Mouse (Mus musculus) kidney, embryonic 14.5 days (tissue): ENCODE measurements around the gene Gm47429. TPM values are rescaled to one million over a fixed set of nuclear protein-coding genes. Genes with fewer than 3 reads are reported as not detected.

Source experiments
- ATAC-seq: fragments of 200-750 bp; cut with Nextera tagmentation; 2 replicates; pipeline ENCODE4 v1.8.0; 2017; ENCODE audit warnings: moderate number of reproducible peaks, mild to moderate bottlenecking, moderate TSS enrichment, moderate library complexity; ENCODE audit not compliant: low FRiP score, low TSS enrichment
- H3K27ac ChIP-seq: fragments of 300-500 bp; sonication (generic); 2 replicates; pipeline ENCODE4 v1.5.1; 2014; ENCODE audit warnings: low read depth, mild to moderate bottlenecking, low read length, moderate library complexity, mixed read lengths
- H3K27me3 ChIP-seq: fragments of 300-500 bp; sonication (generic); 2 replicates; pipeline ENCODE4 v1.6.1; 2014; ENCODE audit warnings: mild to moderate bottlenecking, low read length; ENCODE audit not compliant: control insufficient read depth, insufficient read depth
- H3K36me3 ChIP-seq: fragments of 300-500 bp; sonication (generic); 2 replicates; pipeline ENCODE4 v1.6.1; 2014; ENCODE audit warnings: low read length, mixed read lengths; ENCODE audit not compliant: control insufficient read depth, insufficient read depth
- H3K4me1 ChIP-seq: fragments of 300-500 bp; sonication (generic); 2 replicates; pipeline ENCODE4 v1.6.1; 2014; ENCODE audit warnings: low read length, mixed read lengths; ENCODE audit not compliant: control insufficient read depth, insufficient read depth
- H3K4me2 ChIP-seq: fragments of 300-500 bp; sonication (generic); replicated peaks from 2 replicates; pipeline ENCODE4 v1.6.1; 2014; ENCODE audit warnings: low read depth, mild to moderate bottlenecking, low read length
- H3K4me3 ChIP-seq: fragments of 300-500 bp; sonication (generic); 2 replicates; pipeline ENCODE4 v1.5.1; 2014; ENCODE audit warnings: mild to moderate bottlenecking, low read length
- H3K9ac ChIP-seq: fragments of 300-500 bp; sonication (generic); 2 replicates; pipeline ENCODE4 v1.6.1; 2014; ENCODE audit warnings: low read depth, mild to moderate bottlenecking, low read length, moderate library complexity
- H3K9me3 ChIP-seq: fragments of 300-500 bp; sonication (generic); 2 replicates; pipeline ENCODE4 v1.6.1; 2016; ENCODE audit warnings: low read length; ENCODE audit not compliant: control insufficient read depth
- WGBS: fragments of 180-500 bp; shearing (Covaris S2); extraction: QIAGEN DNeasy Blood & Tissue Kit; methylation state at CpG from one replicate; pipeline ENCODE4 v1.1.7; 2014; 5-methylcytosine and 5-hydroxymethylcytosine counted together
- polyA plus RNA-seq: library from polyadenylated mRNA; unstranded; fragments of >200 nt; fragmentation: Nextera tagmentation; extraction: Ambion mirVana; gene quantifications from 2 replicates; pipeline ENCODE4 v1.2.1, GENCODE M21; 2014

Gene Gm47429
- polyA plus RNA-seq, 1 experiment from 2014 or later = not detected

DNA sequence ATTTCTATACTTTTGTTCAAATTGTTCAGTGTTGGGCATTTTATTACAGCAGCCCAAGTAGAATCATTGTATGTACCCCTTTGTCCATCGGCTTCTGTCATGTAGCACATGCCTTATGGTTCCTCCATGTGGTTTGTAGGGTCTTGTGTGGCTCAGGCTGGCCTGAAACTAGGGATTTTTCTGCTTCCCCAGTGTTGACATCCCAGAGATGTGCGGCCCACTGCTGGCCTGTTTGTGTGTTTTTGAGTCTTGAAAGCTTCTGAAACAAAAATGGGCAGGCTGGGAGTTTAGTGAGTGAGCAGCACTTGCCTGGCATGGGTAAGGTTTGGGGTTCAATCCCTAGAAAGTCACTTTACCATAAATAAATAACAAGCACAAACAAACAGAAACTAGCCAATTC lies 19.2 kb downstream of the Gm47429 start:
- WGBS = 81% methylated on average over 2 of the region's 2 CpGs
- peaks cover 58% of the 10 kb centered on the region for H3K36me3 ChIP-seq
- no peak overlapping the region for H3K4me3 ChIP-seq
- H3K9ac ChIP-seq = no peak overlapping the region
- no peaks in the 10 kb centered on the region for H3K4me1 ChIP-seq
- no peaks in the 10 kb centered on the region for H3K9me3 ChIP-seq
- no peaks in the 10 kb centered on the region for H3K27me3 ChIP-seq
- no peak overlapping the region for H3K4me2 ChIP-seq
- ATAC-seq = no peak
- no peak overlapping the region for H3K27ac ChIP-seq

DNA sequence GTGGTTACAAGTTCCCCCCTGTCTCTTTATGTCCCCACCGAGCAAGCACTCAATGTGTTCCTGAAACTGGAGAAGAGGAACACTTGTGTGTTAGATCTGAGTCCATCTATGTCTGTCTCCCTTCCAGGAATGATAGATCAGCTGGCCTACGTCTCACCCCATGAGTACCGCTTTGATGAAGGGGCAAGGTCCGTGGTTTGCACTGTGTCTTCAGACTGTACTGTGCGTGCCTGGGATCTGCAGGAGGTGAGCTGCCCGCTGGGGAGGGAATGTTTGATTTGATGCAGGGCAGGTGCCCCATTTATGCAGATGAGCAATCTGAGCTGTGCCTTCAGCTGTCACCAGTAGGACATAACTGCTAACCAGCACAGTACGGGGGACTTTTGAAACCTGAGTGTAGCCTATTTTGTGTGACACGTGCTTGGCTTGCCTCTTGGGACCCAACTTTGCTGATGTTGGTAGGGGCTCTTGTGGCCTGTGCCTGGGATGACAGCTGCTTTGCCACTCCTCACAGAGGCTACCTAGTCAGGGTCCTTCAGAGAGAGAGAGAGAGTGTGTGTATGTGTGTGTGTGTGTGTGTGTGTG lies 20.0 kb downstream of the Gm47429 start:
- ATAC-seq = 0 out of 2 replicates have a peak, but pooled peaks have one; percentile 8
- WGBS = 63% methylated on average over 8 of the region's 8 CpGs
- Histone ChIP-seq H3K4me3 (no peak overlapping the region), H3K27ac (no peak overlapping the region), H3K27me3 (no peaks in the 10 kb centered on the region), H3K9me3 (no peaks in the 10 kb centered on the region), H3K36me3 (peaks cover 52% of the 10 kb centered on the region), H3K9ac (no peak overlapping the region), H3K4me2 (no peak overlapping the region), H3K4me1 (0 out of 2 replicates have a peak, but pooled peaks cover 1% of the 10 kb centered on the region)

DNA sequence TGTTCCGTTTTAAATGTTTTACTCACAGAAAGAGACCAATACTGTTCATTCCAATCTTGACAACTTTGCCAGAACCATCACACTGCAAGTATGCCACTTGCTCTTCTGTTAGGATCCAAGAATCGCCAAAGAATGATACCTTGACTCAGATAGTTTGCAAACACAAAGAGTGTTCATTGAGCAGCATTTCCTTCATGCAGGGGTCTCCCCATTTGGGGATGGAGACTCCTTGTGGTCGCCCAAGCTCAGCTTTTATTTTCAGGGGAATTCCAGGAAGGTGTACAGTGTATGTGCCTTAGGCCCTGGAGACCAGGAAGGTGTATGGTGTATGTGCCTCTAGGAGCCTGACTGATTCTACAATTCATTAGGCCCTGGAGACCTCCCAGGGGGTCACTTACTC lies 25.3 kb downstream of the Gm47429 start:
- Histone ChIP-seq H3K27ac (peak overlapping the region; percentile 55; the same call in 1 of the 2 replicates), H3K27me3 (no peaks in the 10 kb centered on the region), H3K4me2 (peak overlapping the region; percentile 70), H3K4me3 (peak overlapping the region; percentile 91), H3K4me1 (0 out of 2 replicates have a peak, but pooled peaks cover 6% of the 10 kb centered on the region), H3K9ac (peak overlapping the region; percentile 79; the same call in 1 of the 2 replicates), H3K9me3 (no peaks in the 10 kb centered on the region), H3K36me3 (peaks cover 12% of the 10 kb centered on the region)
- ATAC-seq = peak; percentile 53; the same call in 1 of the 2 replicates
- 47% methylated on average over 3 of the region's 3 CpGs for WGBS

DNA sequence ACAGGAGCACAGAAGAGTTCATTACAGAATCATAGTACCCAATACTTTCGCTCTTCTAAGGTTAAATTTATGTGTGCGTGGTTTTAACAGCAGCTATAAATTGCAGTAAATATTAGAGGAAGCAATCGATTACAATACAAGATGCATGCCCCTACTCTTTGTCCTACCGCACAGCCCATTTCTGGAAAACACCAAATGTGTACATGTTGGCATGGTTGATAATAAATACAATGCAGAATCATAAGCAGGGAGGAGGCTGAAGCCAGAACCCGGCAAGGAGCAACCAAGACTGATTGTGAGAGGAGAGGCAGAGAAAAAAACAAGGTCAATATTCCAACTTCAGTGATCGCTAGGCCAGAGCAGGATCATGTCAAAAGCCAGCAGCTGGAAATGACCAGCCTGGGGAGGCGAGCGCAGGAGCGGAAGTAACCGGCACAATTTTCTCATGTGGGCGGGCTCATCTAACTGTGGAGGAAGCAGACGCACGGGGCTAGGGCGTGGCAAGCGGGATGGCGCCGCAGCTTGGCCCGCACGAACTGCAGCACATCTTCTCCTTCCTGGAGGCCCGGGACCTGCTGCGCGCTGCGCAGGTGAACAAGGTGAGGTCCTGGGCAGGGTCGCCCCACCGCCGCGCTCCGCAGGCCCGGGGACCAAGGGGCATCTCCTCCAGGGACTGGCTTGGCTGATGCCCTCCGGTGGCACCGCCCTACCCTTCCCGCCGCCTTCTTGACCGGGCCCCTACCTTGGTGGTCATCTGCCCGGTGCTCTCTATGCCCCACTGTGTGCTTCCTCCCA lies 26.1 kb downstream of the Gm47429 start, which contains the start of gene Fbxw17:
Fbxw17 (plus strand) TSS at position 476 of the 795 bp plus-strand sequence.
- peak within 1 kb of the TSS; percentile 79 for H3K9ac ChIP-seq
- peaks cover 4% of the 10 kb centered on the region for H3K36me3 ChIP-seq
- peak within 1 kb of the TSS; percentile 91 for H3K4me3 ChIP-seq
- H3K4me2 ChIP-seq = peak within 1 kb of the TSS; percentile 70
- peak within 1 kb of the TSS; percentile 55; the same call in 1 of the 2 replicates for H3K27ac ChIP-seq
- no peaks in the 10 kb centered on the region for H3K9me3 ChIP-seq
- ATAC-seq = peak; percentile 95
- 0 out of 2 replicates have a peak, but pooled peaks cover 6% of the 10 kb centered on the region for H3K4me1 ChIP-seq
- no peaks in the 10 kb centered on the region for H3K27me3 ChIP-seq
- 11% methylated on average over 34 of the region's 35 CpGs for WGBS

Other genes with a start within 250 kb of the Gm47429 start
- gene Gm906, start 193.6 kb downstream of the Gm47429 start, polyA plus RNA-seq = not detected in 2 replicates
- 23.4 and 30.4 TPM in 2 replicates for gene Fbxw17, start 26.0 kb downstream of the Gm47429 start, polyA plus RNA-seq
- gene Nutm2, start 23.4 kb upstream of the Gm47429 start, polyA plus RNA-seq = not detected in 2 replicates
- gene Gm904, start 199.3 kb upstream of the Gm47429 start, polyA plus RNA-seq = not detected in 2 replicates